Mouse (Mus musculus): ENCODE data around the gene Sv2a. TPM values are rescaled to one million over a fixed set of nuclear protein-coding genes. Genes with fewer than 3 reads are reported as not detected.

The Sv2a gene
- polyA plus RNA-seq (2015; fragmentation: Nextera tagmentation; extraction: Ambion mirVana), result 0.23 and 0.26 TPM in 2 replicates

DNA sequence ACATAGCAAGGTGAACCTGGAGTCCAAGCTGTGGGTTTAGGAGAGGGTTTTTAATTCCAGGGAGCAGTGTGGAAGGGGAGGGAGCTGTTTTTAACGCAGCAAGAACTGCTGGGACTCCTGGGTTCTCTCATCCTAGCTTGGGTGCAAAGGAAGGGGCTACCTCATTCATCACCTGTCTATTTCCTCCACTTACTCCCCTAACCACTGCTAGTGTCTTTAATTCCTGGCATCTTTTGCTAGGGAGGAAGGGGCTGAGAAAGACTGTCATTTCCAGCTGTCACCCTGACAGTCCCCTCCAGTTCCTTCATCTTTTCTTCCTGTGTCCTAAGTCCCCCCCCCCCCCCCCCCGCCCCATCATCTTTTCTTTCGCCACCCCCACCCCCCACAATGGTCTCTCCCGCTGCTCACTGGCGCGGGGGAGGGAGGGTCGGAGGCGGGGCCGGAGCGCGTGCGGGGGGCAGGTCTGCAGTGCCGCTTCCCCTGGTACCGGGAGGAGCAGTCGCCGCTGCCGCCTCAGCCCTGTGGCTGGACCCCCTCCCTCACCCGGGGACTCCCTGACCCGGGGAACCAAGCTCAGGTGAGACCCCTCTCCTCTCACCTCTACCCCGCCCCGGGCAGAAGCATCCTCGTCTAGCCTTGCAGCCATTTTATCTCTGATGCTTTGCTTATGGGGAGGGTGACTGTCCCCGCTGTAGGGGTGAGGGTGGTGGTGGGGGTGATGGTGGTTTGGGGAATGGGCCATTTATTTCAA is at the start of gene Sv2a:
Gene Sv2a (plus strand): TSS at position 425 of the 751 bp plus-strand sequence.
- WGBS (ENCODE audit: insufficient replicate concordance), result 1% methylated on average over 22 of the region's 23 CpGs
- Histone ChIP-seq H3K36me3 (replicated peaks) (peaks cover 28% of the 10 kb centered on the region), H3K4me1 (replicated peaks) (peaks cover 14% of the 10 kb centered on the region), H3K4me2 (peak within 1 kb of the TSS; percentile 67), H3K9me3 (replicated peaks) (no peaks in the 10 kb centered on the region), H3K27ac (replicated peaks) (no peak within 1 kb of the TSS), H3K4me3 (replicated peaks) (peak within 1 kb of the TSS; percentile 45), H3K9ac (no peak within 1 kb of the TSS), H3K27me3 (peaks cover 46% of the 10 kb centered on the region)
- no peak for ATAC-seq (ENCODE audit: insufficient read depth)

DNA sequence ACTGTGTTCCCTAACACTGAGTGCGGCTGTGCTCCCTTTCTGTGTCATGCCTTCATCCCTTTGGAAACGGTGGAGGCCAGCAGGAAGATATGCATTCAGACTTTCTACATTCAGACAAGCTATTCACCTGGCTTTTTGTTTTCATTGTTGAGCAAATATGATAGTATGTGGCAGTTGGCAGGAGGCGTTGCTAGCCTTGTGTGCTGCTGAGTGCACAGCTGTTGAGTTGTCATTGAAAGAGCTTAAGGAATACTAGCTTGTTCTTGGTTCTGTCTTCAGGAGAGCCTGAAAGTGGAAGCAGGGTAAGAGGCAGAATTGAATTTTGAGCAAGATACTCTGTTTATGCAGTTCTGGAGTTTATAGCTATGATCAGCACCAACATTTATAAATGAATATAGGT is 48.5 kb upstream of the Sv2a start:
- no peak overlapping the region for H3K27ac ChIP-seq (replicated peaks)
- H3K4me1 ChIP-seq (replicated peaks), result peaks cover 19% of the 10 kb centered on the region
- no peak overlapping the region for H3K4me3 ChIP-seq (replicated peaks)
- no peaks in the 10 kb centered on the region for H3K9me3 ChIP-seq (replicated peaks)
- ATAC-seq (ENCODE audit: insufficient read depth), result no peak
- H3K36me3 ChIP-seq (replicated peaks), result 0 out of 2 replicates have a peak, but pooled peaks cover 9% of the 10 kb centered on the region
- no peak overlapping the region for H3K9ac ChIP-seq
- WGBS (ENCODE audit: insufficient replicate concordance), result 81% methylated on average over 3 of the region's 3 CpGs
- H3K4me2 ChIP-seq, result no peak overlapping the region
- no peaks in the 10 kb centered on the region for H3K27me3 ChIP-seq

DNA sequence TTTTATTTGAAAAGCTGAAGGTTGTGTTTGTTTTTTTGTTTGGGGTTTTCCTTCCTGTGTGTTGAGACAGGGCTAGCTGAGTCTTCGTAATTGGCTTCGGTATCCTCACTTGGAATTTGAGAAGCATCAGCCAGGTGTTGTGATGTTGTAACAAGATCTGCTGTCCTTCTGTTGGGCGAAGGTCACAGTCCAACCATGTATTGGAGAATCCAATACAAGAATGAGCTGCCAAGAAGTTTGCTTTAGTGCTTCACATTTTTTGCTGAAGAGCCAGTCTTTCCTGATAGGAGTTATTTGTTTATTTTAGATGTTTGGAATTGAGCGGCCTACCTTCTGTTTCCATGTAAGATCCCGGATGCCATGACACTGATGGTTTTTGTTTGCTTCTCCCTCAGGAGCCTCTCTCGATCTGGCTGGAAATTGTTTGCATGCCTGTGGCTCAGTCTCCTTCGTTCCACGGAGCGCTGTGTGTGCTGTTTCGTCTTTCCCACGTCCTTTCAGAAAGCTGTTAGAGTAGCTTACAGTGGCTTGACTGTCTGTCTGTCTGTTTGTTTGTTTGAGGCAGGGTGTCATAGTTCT is 47.5 kb upstream of the Sv2a start:
- Histone ChIP-seq H3K4me3 (replicated peaks) (no peak overlapping the region), H3K27me3 (no peaks in the 10 kb centered on the region), H3K9ac (no peak overlapping the region), H3K27ac (replicated peaks) (no peak overlapping the region), H3K9me3 (replicated peaks) (no peaks in the 10 kb centered on the region), H3K36me3 (replicated peaks) (0 out of 2 replicates have a peak, but pooled peaks cover 9% of the 10 kb centered on the region), H3K4me2 (no peak overlapping the region; the same call in 1 of the 2 replicates), H3K4me1 (replicated peaks) (peaks cover 17% of the 10 kb centered on the region)
- ATAC-seq (ENCODE audit: insufficient read depth), result no peak
- WGBS (ENCODE audit: insufficient replicate concordance), result 76% methylated on average over 11 of the region's 11 CpGs

DNA sequence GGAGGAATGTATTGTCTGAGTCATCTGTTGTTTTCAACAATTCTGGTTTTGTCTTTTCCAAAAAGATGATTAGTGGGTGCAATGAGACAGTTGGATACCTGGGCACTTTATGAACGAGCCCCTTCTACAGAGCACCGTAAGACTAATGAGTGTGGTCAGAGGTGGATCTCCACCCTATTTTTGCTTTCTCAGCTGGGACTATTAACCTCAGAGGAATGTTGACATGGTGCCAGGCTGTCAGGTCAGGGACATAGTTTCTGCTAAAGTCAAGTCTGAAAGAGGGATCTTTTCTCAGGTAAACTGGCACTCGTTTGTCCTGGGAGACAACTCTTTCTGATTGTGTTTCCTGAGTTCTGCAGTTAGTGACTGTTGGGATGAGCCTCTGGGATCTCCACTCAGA is 45.9 kb upstream of the Sv2a start:
- no peak overlapping the region for H3K4me3 ChIP-seq (replicated peaks)
- ATAC-seq (ENCODE audit: insufficient read depth), result no peak
- no peak overlapping the region for H3K27ac ChIP-seq (replicated peaks)
- 74% methylated on average over 3 of the region's 3 CpGs for WGBS (ENCODE audit: insufficient replicate concordance)
- H3K9me3 ChIP-seq (replicated peaks), result no peaks in the 10 kb centered on the region
- peaks cover 15% of the 10 kb centered on the region for H3K4me1 ChIP-seq (replicated peaks)
- H3K36me3 ChIP-seq (replicated peaks), result peaks cover 12% of the 10 kb centered on the region; the same call in 1 of the 2 replicates
- H3K27me3 ChIP-seq, result no peaks in the 10 kb centered on the region
- no peak overlapping the region for H3K4me2 ChIP-seq
- no peak overlapping the region for H3K9ac ChIP-seq

DNA sequence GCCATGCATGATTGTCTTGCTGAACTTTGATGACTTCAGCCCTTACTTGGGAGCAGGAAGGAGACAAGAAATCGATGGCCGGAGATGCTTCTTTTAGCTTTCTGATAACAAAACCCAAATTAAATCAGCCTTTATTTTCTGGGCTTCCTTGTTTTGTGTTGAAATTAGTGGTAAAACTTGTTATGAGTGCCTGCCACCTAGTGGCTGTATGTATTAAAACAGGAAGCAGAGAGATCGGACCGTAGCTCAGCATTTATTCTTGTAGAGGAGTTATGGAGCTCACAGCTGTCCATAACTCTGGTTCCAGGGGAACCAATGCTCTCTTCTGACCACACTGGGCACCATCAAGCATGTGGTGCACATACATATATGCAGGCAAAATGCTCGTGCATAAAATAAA is 33.0 kb upstream of the Sv2a start:
- H3K36me3 ChIP-seq (replicated peaks), result peaks cover 53% of the 10 kb centered on the region
- 0 out of 2 replicates have a peak, but pooled peaks cover 2% of the 10 kb centered on the region for H3K4me1 ChIP-seq (replicated peaks)
- 7% methylated on average over 5 of the region's 5 CpGs for WGBS (ENCODE audit: insufficient replicate concordance)
- H3K4me2 ChIP-seq, result no peak overlapping the region
- no peaks in the 10 kb centered on the region for H3K9me3 ChIP-seq (replicated peaks)
- H3K9ac ChIP-seq, result no peak overlapping the region
- no peaks in the 10 kb centered on the region for H3K27me3 ChIP-seq
- no peak for ATAC-seq (ENCODE audit: insufficient read depth)
- no peak overlapping the region for H3K4me3 ChIP-seq (replicated peaks)
- H3K27ac ChIP-seq (replicated peaks), result no peak overlapping the region

DNA sequence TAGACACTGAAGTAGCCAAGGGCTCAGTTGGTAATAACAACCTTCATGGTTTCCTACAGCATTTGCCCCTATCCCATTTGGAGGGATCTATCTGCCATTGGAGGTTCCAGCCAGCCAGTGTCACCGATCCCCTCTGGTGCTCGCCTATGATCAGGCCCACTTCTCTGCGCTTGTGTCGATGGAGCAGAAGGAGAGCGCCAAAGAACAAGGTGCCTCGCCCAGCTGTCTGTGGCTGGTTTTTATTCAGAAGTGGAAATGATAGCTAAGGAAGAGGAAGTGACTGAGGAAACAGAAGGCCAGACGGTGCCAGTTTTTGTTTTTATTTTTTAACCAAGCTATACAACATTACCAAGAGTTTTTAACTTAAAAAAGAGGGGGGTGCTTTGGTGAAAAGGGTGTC is 29.1 kb upstream of the Sv2a start:
- Histone ChIP-seq H3K4me3 (replicated peaks) (no peak overlapping the region), H3K36me3 (replicated peaks) (peaks cover 61% of the 10 kb centered on the region), H3K9ac (no peak overlapping the region), H3K4me2 (no peak overlapping the region), H3K27ac (replicated peaks) (no peak overlapping the region), H3K27me3 (no peaks in the 10 kb centered on the region), H3K4me1 (replicated peaks) (0 out of 2 replicates have a peak, but pooled peaks cover 2% of the 10 kb centered on the region), H3K9me3 (replicated peaks) (no peaks in the 10 kb centered on the region)
- WGBS (ENCODE audit: insufficient replicate concordance), result 69% methylated on average over 7 of the region's 7 CpGs
- no peak for ATAC-seq (ENCODE audit: insufficient read depth)

DNA sequence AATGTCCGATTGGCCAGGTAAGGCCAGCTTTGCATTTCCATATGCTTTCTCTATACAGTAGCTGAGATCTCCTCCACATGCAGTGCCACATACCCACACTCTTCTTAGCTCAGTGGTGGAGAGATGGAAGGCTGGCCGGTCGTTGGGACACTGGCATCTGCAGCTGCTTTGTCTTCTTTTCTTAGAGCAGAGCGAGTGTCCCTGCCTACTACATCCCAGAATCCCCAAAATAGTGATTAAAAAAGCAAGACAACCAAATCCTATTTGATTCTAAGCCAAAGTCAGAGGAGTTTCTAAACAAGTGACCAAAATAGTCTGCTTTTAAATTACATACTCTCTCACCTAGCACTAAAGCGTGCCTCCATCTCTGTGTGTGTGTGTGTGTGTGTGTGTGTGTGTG is 28.3 kb upstream of the Sv2a start:
- no peak overlapping the region for H3K27ac ChIP-seq (replicated peaks)
- H3K9me3 ChIP-seq (replicated peaks), result no peaks in the 10 kb centered on the region
- peaks cover 61% of the 10 kb centered on the region for H3K36me3 ChIP-seq (replicated peaks)
- H3K4me3 ChIP-seq (replicated peaks), result no peak overlapping the region
- no peak overlapping the region for H3K9ac ChIP-seq
- no peaks in the 10 kb centered on the region for H3K27me3 ChIP-seq
- 84% methylated on average over 5 of the region's 5 CpGs for WGBS (ENCODE audit: insufficient replicate concordance)
- H3K4me2 ChIP-seq, result no peak overlapping the region
- no peak for ATAC-seq (ENCODE audit: insufficient read depth)
- H3K4me1 ChIP-seq (replicated peaks), result 0 out of 2 replicates have a peak, but pooled peaks cover 2% of the 10 kb centered on the region

DNA sequence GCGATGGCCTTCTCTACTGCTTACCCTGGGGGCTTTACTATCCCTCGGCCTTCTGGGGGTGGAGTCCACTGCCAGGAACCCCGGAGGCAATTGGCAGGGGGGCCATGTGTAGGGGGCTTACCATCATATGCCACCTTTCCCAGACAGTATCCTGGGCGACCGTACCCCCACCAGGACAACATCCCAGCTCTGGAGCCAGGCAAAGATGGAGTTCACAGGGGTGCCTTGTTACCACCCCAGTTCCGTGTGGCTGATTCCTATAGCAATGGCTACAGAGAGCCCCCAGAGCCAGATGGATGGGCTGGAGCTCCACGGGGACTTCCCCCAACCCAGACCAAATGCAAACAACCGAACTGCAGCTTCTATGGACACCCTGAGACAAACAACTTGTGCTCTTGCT is 25.4 kb upstream of the Sv2a start:
- no peak overlapping the region for H3K4me2 ChIP-seq
- H3K27ac ChIP-seq (replicated peaks), result no peak overlapping the region
- H3K36me3 ChIP-seq (replicated peaks), result peaks cover 56% of the 10 kb centered on the region
- no peak for ATAC-seq (ENCODE audit: insufficient read depth)
- peaks cover 16% of the 10 kb centered on the region for H3K27me3 ChIP-seq
- 78% methylated on average over 8 of the region's 8 CpGs for WGBS (ENCODE audit: insufficient replicate concordance)
- no peak overlapping the region for H3K9ac ChIP-seq
- no peak overlapping the region for H3K4me3 ChIP-seq (replicated peaks)
- H3K4me1 ChIP-seq (replicated peaks), result peaks cover 6% of the 10 kb centered on the region
- H3K9me3 ChIP-seq (replicated peaks), result no peaks in the 10 kb centered on the region

DNA sequence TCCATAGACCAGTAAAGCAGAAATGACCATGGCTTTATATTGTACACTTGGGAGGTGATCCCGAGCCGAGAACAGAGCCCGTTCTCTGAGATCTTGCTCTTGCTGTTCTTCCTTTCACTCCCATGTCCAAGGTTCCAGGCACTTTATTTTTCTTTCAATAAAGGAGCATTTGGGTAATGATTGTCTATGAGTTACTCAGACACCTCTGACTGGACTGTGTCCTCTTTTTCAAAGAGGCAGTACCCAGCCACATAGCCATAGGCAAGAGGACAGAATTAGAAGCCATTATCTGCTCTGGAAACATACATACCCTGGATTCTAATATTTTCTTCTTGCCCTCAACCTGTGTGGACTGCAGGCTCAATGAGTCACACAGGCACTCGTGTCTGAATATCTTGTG is 21.1 kb upstream of the Sv2a start:
- no peak for ATAC-seq (ENCODE audit: insufficient read depth)

DNA sequence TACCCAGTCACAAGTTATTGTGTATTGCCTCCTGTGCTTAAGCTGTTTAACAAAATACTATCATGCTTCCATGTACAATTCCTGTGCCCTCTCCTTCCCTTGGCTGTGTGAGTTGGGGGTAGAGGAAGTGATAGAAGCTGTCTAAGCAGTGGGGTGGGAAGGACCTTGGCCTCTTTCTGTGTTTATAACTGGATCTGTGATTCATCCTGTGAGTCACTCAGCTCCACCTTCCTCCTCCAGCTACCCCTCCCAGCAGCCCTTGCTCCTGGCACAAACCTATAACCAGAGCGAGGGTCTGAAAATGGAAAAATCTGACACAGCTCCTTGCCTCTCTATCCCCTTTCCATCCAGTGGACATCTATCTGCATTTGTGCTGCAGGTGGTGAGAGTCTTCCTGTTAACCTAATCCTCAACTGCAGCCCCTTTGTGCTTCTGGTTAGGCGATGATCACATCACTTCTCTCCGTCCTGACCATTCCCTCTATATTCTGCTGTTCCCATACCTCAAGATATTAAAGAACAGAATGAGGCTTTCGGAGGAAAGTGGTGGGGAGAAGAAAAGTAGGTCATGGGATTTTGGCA is 20.6 kb upstream of the Sv2a start:
- Histone ChIP-seq H3K9ac (no peak overlapping the region), H3K36me3 (replicated peaks) (peaks cover 9% of the 10 kb centered on the region), H3K9me3 (replicated peaks) (no peaks in the 10 kb centered on the region), H3K27me3 (peaks cover 63% of the 10 kb centered on the region), H3K27ac (replicated peaks) (peak overlapping the region; percentile 53), H3K4me3 (replicated peaks) (no peak overlapping the region), H3K4me1 (replicated peaks) (peaks cover 12% of the 10 kb centered on the region), H3K4me2 (peak overlapping the region; percentile 57)
- WGBS (ENCODE audit: insufficient replicate concordance), result 38% methylated on average over 4 of the region's 4 CpGs
- peak; percentile 22; the same call in 1 of the 2 replicates for ATAC-seq (ENCODE audit: insufficient read depth)

More for the DNA sequence above, 21.1 kb upstream of the Sv2a start:
- no peak overlapping the region for H3K9ac ChIP-seq
- H3K27ac ChIP-seq (replicated peaks), result peak overlapping the region; percentile 53; the same call in 1 of the 2 replicates
- H3K4me3 ChIP-seq (replicated peaks), result no peak overlapping the region
- H3K9me3 ChIP-seq (replicated peaks), result no peaks in the 10 kb centered on the region
- peaks cover 59% of the 10 kb centered on the region for H3K27me3 ChIP-seq
- WGBS (ENCODE audit: insufficient replicate concordance), result 54% methylated on average over 4 of the region's 4 CpGs
- no peak overlapping the region for H3K4me2 ChIP-seq
- H3K4me1 ChIP-seq (replicated peaks), result peaks cover 12% of the 10 kb centered on the region
- H3K36me3 ChIP-seq (replicated peaks), result peaks cover 14% of the 10 kb centered on the region

DNA sequence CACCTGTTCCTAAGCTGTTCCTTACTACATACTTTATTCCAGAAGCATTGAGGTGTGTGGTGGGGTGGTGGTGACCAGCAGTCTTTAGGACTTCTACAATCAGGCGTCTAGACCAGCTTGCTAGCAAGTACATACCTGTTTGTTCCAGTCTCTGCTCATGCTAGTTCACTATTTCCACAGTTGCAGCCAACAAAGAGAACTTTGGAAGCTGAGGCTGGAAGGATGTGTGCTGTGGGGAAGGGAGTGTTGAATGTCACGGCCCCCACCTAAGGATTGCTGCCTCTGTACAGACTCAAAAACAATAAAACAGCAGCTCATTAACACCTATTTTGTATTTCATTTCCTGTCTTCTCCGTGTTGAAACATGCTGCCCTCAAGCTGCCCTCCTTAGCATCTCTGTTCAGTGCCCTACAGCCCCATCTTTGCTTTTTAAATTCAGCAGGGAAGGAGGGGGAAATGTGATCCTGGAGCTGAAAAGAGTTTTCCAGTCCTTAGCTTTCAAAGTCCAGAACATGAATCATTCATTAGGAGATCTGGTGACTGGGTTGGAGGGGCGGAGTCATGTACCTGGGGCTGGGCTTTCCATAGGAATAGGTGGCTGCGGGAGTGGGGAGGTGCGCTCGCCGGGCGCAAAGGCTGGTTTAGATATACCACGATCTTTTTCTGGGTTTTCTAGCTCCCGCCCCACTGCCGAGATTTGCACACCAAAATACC is 20.0 kb upstream of the Sv2a start:
- ATAC-seq (ENCODE audit: insufficient read depth), result peak; percentile 41
- peak overlapping the region; percentile 53 for H3K27ac ChIP-seq (replicated peaks)
- H3K27me3 ChIP-seq, result peaks cover 63% of the 10 kb centered on the region
- peak overlapping the region; percentile 39 for H3K4me3 ChIP-seq (replicated peaks)
- no peak overlapping the region for H3K9ac ChIP-seq
- WGBS (ENCODE audit: insufficient replicate concordance), result 4% methylated on average over 12 of the region's 12 CpGs
- peaks cover 12% of the 10 kb centered on the region for H3K4me1 ChIP-seq (replicated peaks)
- H3K36me3 ChIP-seq (replicated peaks), result peaks cover 2% of the 10 kb centered on the region
- H3K4me2 ChIP-seq, result peak overlapping the region; percentile 57
- no peaks in the 10 kb centered on the region for H3K9me3 ChIP-seq (replicated peaks)

All from liver, embryonic 15.5 days (tissue).